Mouse (Mus musculus): ENCODE data around the gene Krtap26-1.

The Krtap26-1 gene

GRCm38 (mm10) chr16:88647358-88647846 is at the start of gene Krtap26-1:
TSS of gene Krtap26-1 (minus strand) at chr16:88647796.
- DNase-seq: no peak

GRCm38 (mm10) chr16:88696256-88696655 is 48.7 kb upstream of the Krtap26-1 start:
- no peak for DNase-seq

- DNase-seq: no peak
Observed at GRCm38 (mm10) chr16:88681282-88681681, 33.7 kb upstream of the Krtap26-1 start.

GRCm38 (mm10) chr16:88679099-88679498 is 31.5 kb upstream of the Krtap26-1 start:
- DNase-seq: no peak

- no peak for DNase-seq
Observed at GRCm38 (mm10) chr16:88671571-88671970, 24.0 kb upstream of the Krtap26-1 start, which contains the start of gene Krtap27-1. TSS of gene Krtap27-1 (minus strand) at chr16:88671671.

- DNase-seq: no peak
Observed at GRCm38 (mm10) chr16:88657426-88657825, 9.8 kb upstream of the Krtap26-1 start.

- DNase-seq: no peak
Observed at GRCm38 (mm10) chr16:88651952-88652351, 4.4 kb upstream of the Krtap26-1 start.

GRCm38 (mm10) chr16:88651082-88651481 is 3.5 kb upstream of the Krtap26-1 start:
- no peak for DNase-seq

GRCm38 (mm10) chr16:88646366-88647111 is 1.1 kb downstream of the Krtap26-1 start:
- DNase-seq: no peak

- no peak for DNase-seq
Observed at GRCm38 (mm10) chr16:88640053-88640452, 7.5 kb downstream of the Krtap26-1 start.

GRCm38 (mm10) chr16:88635142-88635541 is 12.5 kb downstream of the Krtap26-1 start:
- DNase-seq: no peak

GRCm38 (mm10) chr16:88631474-88631873 is 16.1 kb downstream of the Krtap26-1 start:
- DNase-seq: no peak

GRCm38 (mm10) chr16:88627566-88627965 is 20.0 kb downstream of the Krtap26-1 start, which contains the start of gene 2310079G19Rik:
TSS of gene 2310079G19Rik (minus strand) at chr16:88627666.
- no peak for DNase-seq

- DNase-seq: no peak
Observed at GRCm38 (mm10) chr16:88612712-88613111, 34.9 kb downstream of the Krtap26-1 start.

GRCm38 (mm10) chr16:88611922-88612321 is 35.7 kb downstream of the Krtap26-1 start, which contains the start of gene Krtap24-1:
TSS of gene Krtap24-1 (minus strand) at chr16:88612279.
- no peak for DNase-seq

- DNase-seq: no peak
Observed at GRCm38 (mm10) chr16:88604570-88604969, 43.0 kb downstream of the Krtap26-1 start.

GRCm38 (mm10) chr16:88602464-88602863 is 45.1 kb downstream of the Krtap26-1 start:
- DNase-seq: no peak

GRCm38 (mm10) chr16:88600303-88600702 is 47.3 kb downstream of the Krtap26-1 start:
- DNase-seq: no peak

GRCm38 (mm10) chr16:88599504-88600237 is 47.9 kb downstream of the Krtap26-1 start:
- no peak for DNase-seq
